Mouse (Mus musculus) adrenal gland, postnatal 10 days (tissue): Measurements from ENCODE around the gene Acsf2. TPM values are rescaled to one million over a fixed set of nuclear protein-coding genes. Genes with fewer than 3 reads are reported as not detected.

ENCODE experiments used
- DNase-seq: peaks from one replicate; pipeline ENCODE4 v3.0.0; 2021; ENCODE audit warnings: mixed read lengths
- total RNA-seq, 2 experiments: library from RNA; stranded (reverse); gene quantifications; 2 replicates each; pipeline ENCODE4 v1.2.3; 2021

Gene Acsf2
- total RNA-seq, 2 experiments from 2014 or later: 55.9 to 57.7 TPM

- DNase-seq: peak; percentile 74
Measured at GRCm38 (mm10) chr11:94548041-94548784, 53.5 kb downstream of the Acsf2 start.

- no peak for DNase-seq
Measured at GRCm38 (mm10) chr11:94547271-94547670, 54.4 kb downstream of the Acsf2 start.

GRCm38 (mm10) chr11:94546381-94546780, 55.3 kb downstream of the Acsf2 start:
- no peak for DNase-seq

GRCm38 (mm10) chr11:94544422-94544821, 57.2 kb downstream of the Acsf2 start:
- DNase-seq: no peak

- peak; percentile 97 for DNase-seq
Measured at GRCm38 (mm10) chr11:94543932-94544331, 57.7 kb downstream of the Acsf2 start.

GRCm38 (mm10) chr11:94543344-94543743, 58.3 kb downstream of the Acsf2 start:
- no peak for DNase-seq

- DNase-seq: no peak
Measured at GRCm38 (mm10) chr11:94542400-94542799, 59.3 kb downstream of the Acsf2 start.

GRCm38 (mm10) chr11:94539761-94540160, 61.9 kb downstream of the Acsf2 start:
- no peak for DNase-seq

GRCm38 (mm10) chr11:94538733-94539292, 62.9 kb downstream of the Acsf2 start:
- DNase-seq: no peak

- DNase-seq: no peak
Measured at GRCm38 (mm10) chr11:94533171-94533570, 68.5 kb downstream of the Acsf2 start.

GRCm38 (mm10) chr11:94528879-94529278, 72.8 kb downstream of the Acsf2 start:
- no peak for DNase-seq

GRCm38 (mm10) chr11:94526171-94526879, 75.3 kb downstream of the Acsf2 start:
- DNase-seq: no peak

GRCm38 (mm10) chr11:94521219-94521843, 80.3 kb downstream of the Acsf2 start, which contains the start of gene Mycbpap:
Gene Mycbpap, minus strand, starts transcription at chr11:94521742.
- peak; percentile 72 for DNase-seq

- no peak for DNase-seq
Measured at GRCm38 (mm10) chr11:94513452-94513851, 88.2 kb downstream of the Acsf2 start.

GRCm38 (mm10) chr11:94508976-94509375, 92.7 kb downstream of the Acsf2 start:
- no peak for DNase-seq

Other genes with a start within 250 kb of the Acsf2 start
- gene Abcc3, start 208.9 kb downstream of the Acsf2 start, total RNA-seq: 1 to 10 TPM; 6.4 to 8.3 TPM
- gene Cacna1g, start 127.7 kb downstream of the Acsf2 start, total RNA-seq: 1 to 10 TPM; 2.1 to 2.8 TPM
- gene Spata20, start 115.7 kb downstream of the Acsf2 start, total RNA-seq: not detected
- gene Epn3, start 101.9 kb downstream of the Acsf2 start, total RNA-seq: 10 to 100 TPM in 1 of 2 experiments, 1 to 10 TPM in 1; 7.0 to 10.2 TPM
- 1 to 10 TPM; 3.3 to 4.8 TPM for gene Mycbpap, start 80.1 kb downstream of the Acsf2 start, total RNA-seq
- gene Rsad1, start 52.6 kb downstream of the Acsf2 start, total RNA-seq: 10 to 100 TPM in 1 of 2 experiments, 1 to 10 TPM in 1; 8.3 to 10.1 TPM
- 1 to 10 TPM in 1 of 2 experiments, under 1 TPM in 1; 0.39 to 2.9 TPM for gene Chad, start 36.8 kb downstream of the Acsf2 start, total RNA-seq
- 100 to 1,000 TPM; 101 to 119 TPM for gene Lrrc59, start 27.9 kb upstream of the Acsf2 start, total RNA-seq
- gene Mrpl27, start 51.9 kb upstream of the Acsf2 start, total RNA-seq: 10 to 100 TPM; 92.1 to 96.4 TPM
- 1 to 10 TPM; 2.0 to 3.6 TPM for gene Eme1, start 52.1 kb upstream of the Acsf2 start, total RNA-seq
- gene Xylt2, start 75.6 kb upstream of the Acsf2 start, total RNA-seq: 10 to 100 TPM; 19.8 to 26.5 TPM
- gene Gm11541, start 102.6 kb upstream of the Acsf2 start, total RNA-seq: not detected
- gene Cdc34b, start 139.9 kb upstream of the Acsf2 start, total RNA-seq: under 1 TPM; 0.36 to 0.48 TPM
- not detected for gene Tmem92, start 180.8 kb upstream of the Acsf2 start, total RNA-seq